Mouse (Mus musculus): ENCODE measurements around the gene Rln1.

- no peak for TF ChIP-seq CTCF (conservative IDR thresholded peaks at IDR 0.05; ENCODE audit: insufficient read depth, insufficient read length, low read depth, low read length)
- TF ChIP-seq POLR2A (IDR thresholded peaks at IDR 0.05; ENCODE audit: low read depth, low read length): no peak
These were observed 11.2 kb upstream of the Rln1 start for GRCm38 (mm10) chr19:29345636-29346035.
